Mouse (Mus musculus) forebrain, embryonic 14.5 days (tissue): ENCODE results near the gene 1810010H24Rik. TPM values are rescaled to one million over a fixed set of nuclear protein-coding genes. Genes with fewer than 3 reads are reported as not detected.

Experiments
- polyA plus RNA-seq: library from polyadenylated mRNA; unstranded; fragments of >200 nt; fragmentation: Nextera tagmentation; extraction: Ambion mirVana; gene quantifications from 2 replicates; pipeline ENCODE4 v1.2.1, GENCODE M21; 2014

Gene 1810010H24Rik
- polyA plus RNA-seq, 1 experiment from 2014 or later, result 4.6 TPM

Other genes starting within 250 kb of the 1810010H24Rik start
- gene Polg2, start 246.1 kb upstream of the 1810010H24Rik start, polyA plus RNA-seq, result 9.1 and 10.1 TPM in 2 replicates
- 504 and 550 TPM in 2 replicates for gene Ddx5, start 236.5 kb upstream of the 1810010H24Rik start, polyA plus RNA-seq
- gene Cep95, start 236.4 kb upstream of the 1810010H24Rik start, polyA plus RNA-seq, result 12.2 and 14.2 TPM in 2 replicates
- gene Smurf2, start 105.0 kb upstream of the 1810010H24Rik start, polyA plus RNA-seq, result 20.0 and 20.5 TPM in 2 replicates
- 335 and 390 TPM in 2 replicates for gene Kpna2, start 26.1 kb upstream of the 1810010H24Rik start, polyA plus RNA-seq
- 32.9 and 35.4 TPM in 2 replicates for gene Bptf, start 106.4 kb downstream of the 1810010H24Rik start, polyA plus RNA-seq
- gene Nol11, start 163.7 kb downstream of the 1810010H24Rik start, polyA plus RNA-seq, result 50.5 and 54.0 TPM in 2 replicates